Mouse (Mus musculus) spleen, adult 2 months (tissue): ENCODE measurements around the gene Nek5.

ENCODE experiments used
- CTCF ChIP-seq: fragments of 200-500 bp; IDR thresholded peaks from 2 replicates; pipeline ENCODE4 v1.5.1; 2011; ENCODE audit warnings: mild to moderate bottlenecking, inconsistent platforms; ENCODE audit not compliant: insufficient read depth, insufficient read length, insufficient replicate concordance; ENCODE audit errors: extremely low read depth
- POLR2A ChIP-seq: fragments of 200-500 bp; IDR thresholded peaks from 2 replicates; pipeline ENCODE4 v1.6.1; 2011; ENCODE audit warnings: low read depth, low read length, inconsistent platforms

DNA sequence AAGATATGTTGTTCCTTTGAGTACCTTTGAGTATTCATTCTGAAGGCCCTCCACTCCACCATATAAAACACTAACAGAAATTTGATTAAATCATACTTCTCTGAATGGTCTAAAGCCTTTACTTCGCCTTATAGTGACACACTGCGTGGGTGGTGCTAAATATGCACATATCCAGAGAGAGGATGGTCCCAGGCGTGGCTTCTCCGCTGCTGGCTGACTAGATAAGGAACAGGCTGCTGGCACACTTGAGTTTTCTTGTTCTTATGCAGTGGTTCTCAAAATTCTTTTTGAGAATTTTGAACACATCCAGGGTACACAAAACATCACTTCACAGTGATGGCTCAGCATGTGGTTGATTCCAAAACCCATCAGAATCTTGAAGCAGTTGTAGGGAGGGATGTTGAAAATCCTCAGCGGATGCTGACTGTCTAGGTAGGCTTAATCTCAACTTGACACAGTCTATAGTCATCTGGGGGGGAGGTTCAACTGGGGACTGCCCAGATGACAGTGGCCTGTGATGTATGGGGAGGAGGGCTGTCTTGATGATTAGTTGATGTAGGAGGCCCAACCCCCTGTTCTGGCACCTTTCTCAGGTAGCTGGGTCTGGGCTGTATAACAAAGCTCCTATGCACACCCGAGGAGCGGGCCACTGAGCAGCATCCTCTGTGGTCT lies 9.4 kb upstream of the Nek5 start:
- no peak for TF ChIP-seq POLR2A
- no peak for TF ChIP-seq CTCF
